Mouse (Mus musculus) heart, postnatal 14 days (tissue): Measurements from ENCODE around the gene Smarcc1. TPM values are rescaled to one million over a fixed set of nuclear protein-coding genes. Genes with fewer than 3 reads are reported as not detected.
"Not testable (repeated sequence)": the region's sequence is repeated elsewhere in the genome, so short reads cannot be mapped to it uniquely, and the experiment has no call there.

Source experiments
- DNase-seq, 2 experiments: peaks; one replicate each; pipeline ENCODE4 v3.0.0; 2021 to 2022
- intact Hi-C: fragments of 180-260 bp; cut with DNase I; formaldehyde crosslinking; loops from one replicate; pipeline ENCODE4 v1.15.1; 2025
- long read RNA-seq, 2 experiments: library from polyadenylated mRNA; stranded (forward); transcript quantifications; one replicate each; pipeline ENCODE4 v2.0.0; 2021
- total RNA-seq, 2 experiments: library from RNA; stranded (reverse); gene quantifications; 2 replicates each; pipeline ENCODE4 v1.2.3; 2021

Smarcc1 gene
- 10 to 100 TPM; 27.7 to 30.6 TPM for total RNA-seq
- long read RNA-seq, experiment 1, full-length matches to known transcripts: 13 of 25 reads
- long read RNA-seq, experiment 1, partial matches to known transcripts: 5 of 25 reads
- long read RNA-seq, experiment 1, other reads (novel, unspliced or antisense): 7 of 25 reads
- long read RNA-seq, experiment 2, full-length matches to known transcripts: 10 of 28 reads
- long read RNA-seq, experiment 2, partial matches to known transcripts: 14 of 28 reads
- long read RNA-seq, experiment 2, other reads (novel, unspliced or antisense): 4 of 28 reads

- DNase-seq: peak; percentile 90
- intact Hi-C loops: loop anchor here (5.0 kb wide), 1 partner anchor 185 kb away; no protein-coding TSS in a partner anchor
These were observed at the start of gene Smarcc1 for GRCm38 (mm10) chr9:110116977-110117778. Gene Smarcc1 (plus strand): TSS chr9:110117708.

GRCm38 (mm10) chr9:110068745-110069144 lies 48.8 kb upstream of the Smarcc1 start:
- no peak for DNase-seq
- intact Hi-C loops: no loop called here

- DNase-seq: peak; percentile 78 to 86
- intact Hi-C loops: no loop called here
These were observed 47.1 kb upstream of the Smarcc1 start for GRCm38 (mm10) chr9:110070358-110070757.

GRCm38 (mm10) chr9:110071011-110071410 lies 46.5 kb upstream of the Smarcc1 start:
- intact Hi-C loops: no loop called here
- DNase-seq: no peak

- intact Hi-C loops: loop anchor here (2.0 kb wide), 1 partner anchor 87 kb away; no protein-coding TSS in a partner anchor
- peak; percentile 77 to 80 for DNase-seq
These were observed 45.7 kb upstream of the Smarcc1 start for GRCm38 (mm10) chr9:110071843-110072242.

GRCm38 (mm10) chr9:110076468-110076867 lies 41.0 kb upstream of the Smarcc1 start:
- DNase-seq, intact Hi-C loops: not testable (repeated sequence)

GRCm38 (mm10) chr9:110081066-110081465 lies 36.4 kb upstream of the Smarcc1 start:
- intact Hi-C loops: no loop called here
- no peak for DNase-seq

- intact Hi-C loops: no loop called here
These were observed 33.1 kb upstream of the Smarcc1 start for GRCm38 (mm10) chr9:110084201-110084964.

GRCm38 (mm10) chr9:110085693-110086092 lies 31.8 kb upstream of the Smarcc1 start:
- intact Hi-C loops: no loop called here
- DNase-seq: no peak

More at GRCm38 (mm10) chr9:110084201-110084964, 33.1 kb upstream of the Smarcc1 start:
- peak; percentile 46 to 58 for DNase-seq

- intact Hi-C loops: no loop called here
- DNase-seq: no peak
These were observed 24.2 kb upstream of the Smarcc1 start for GRCm38 (mm10) chr9:110093303-110093702.

- no peak for DNase-seq
- intact Hi-C loops: no loop called here
These were observed 22.7 kb upstream of the Smarcc1 start for GRCm38 (mm10) chr9:110094761-110095160.

GRCm38 (mm10) chr9:110097791-110098190 lies 19.7 kb upstream of the Smarcc1 start:
- intact Hi-C loops: no loop called here
- DNase-seq: no peak

GRCm38 (mm10) chr9:110100627-110101600 lies 16.6 kb upstream of the Smarcc1 start:
- peak; percentile 93 to 97 for DNase-seq
- intact Hi-C loops: no loop called here

- no peak for DNase-seq
- intact Hi-C loops: loop anchor here (5.0 kb wide), 1 partner anchor 186 kb away; no protein-coding TSS in a partner anchor
These were observed 1.0 kb upstream of the Smarcc1 start for GRCm38 (mm10) chr9:110116353-110116976.

- DNase-seq: no peak
- intact Hi-C loops: loop anchor here (5.0 kb wide), 1 partner anchor 185 kb away; no protein-coding TSS in a partner anchor
These were observed 251 bp downstream of the Smarcc1 start, which contains the start of gene Dhx30 for GRCm38 (mm10) chr9:110117779-110118139. Gene Dhx30 (minus strand): TSS chr9:110117830.

- DNase-seq: no peak
- intact Hi-C loops: loop anchor here (5.0 kb wide), 1 partner anchor 184 kb away; no protein-coding TSS in a partner anchor
These were observed 741 bp downstream of the Smarcc1 start for GRCm38 (mm10) chr9:110118249-110118648.

GRCm38 (mm10) chr9:110121424-110121823 lies 3.9 kb downstream of the Smarcc1 start:
- intact Hi-C loops: no loop called here

GRCm38 (mm10) chr9:110123322-110123721 lies 5.8 kb downstream of the Smarcc1 start:
- intact Hi-C loops: no loop called here
- no peak for DNase-seq

More at GRCm38 (mm10) chr9:110121424-110121823, 3.9 kb downstream of the Smarcc1 start:
- no peak for DNase-seq
